Mouse (Mus musculus) mouse trophoblast stem cell (cell line): ENCODE results near the gene 0610012G03Rik.

Experiments used
- in situ Hi-C, 2 experiments: fragments of 300-500 bp; cut with MseI, MboI; formaldehyde crosslinking; loops; 2 replicates in 1 of 2; 3 replicates in 1 of 2; pipeline ENCODE4 v1.15.1; 2025

Gene 0610012G03Rik

DNA sequence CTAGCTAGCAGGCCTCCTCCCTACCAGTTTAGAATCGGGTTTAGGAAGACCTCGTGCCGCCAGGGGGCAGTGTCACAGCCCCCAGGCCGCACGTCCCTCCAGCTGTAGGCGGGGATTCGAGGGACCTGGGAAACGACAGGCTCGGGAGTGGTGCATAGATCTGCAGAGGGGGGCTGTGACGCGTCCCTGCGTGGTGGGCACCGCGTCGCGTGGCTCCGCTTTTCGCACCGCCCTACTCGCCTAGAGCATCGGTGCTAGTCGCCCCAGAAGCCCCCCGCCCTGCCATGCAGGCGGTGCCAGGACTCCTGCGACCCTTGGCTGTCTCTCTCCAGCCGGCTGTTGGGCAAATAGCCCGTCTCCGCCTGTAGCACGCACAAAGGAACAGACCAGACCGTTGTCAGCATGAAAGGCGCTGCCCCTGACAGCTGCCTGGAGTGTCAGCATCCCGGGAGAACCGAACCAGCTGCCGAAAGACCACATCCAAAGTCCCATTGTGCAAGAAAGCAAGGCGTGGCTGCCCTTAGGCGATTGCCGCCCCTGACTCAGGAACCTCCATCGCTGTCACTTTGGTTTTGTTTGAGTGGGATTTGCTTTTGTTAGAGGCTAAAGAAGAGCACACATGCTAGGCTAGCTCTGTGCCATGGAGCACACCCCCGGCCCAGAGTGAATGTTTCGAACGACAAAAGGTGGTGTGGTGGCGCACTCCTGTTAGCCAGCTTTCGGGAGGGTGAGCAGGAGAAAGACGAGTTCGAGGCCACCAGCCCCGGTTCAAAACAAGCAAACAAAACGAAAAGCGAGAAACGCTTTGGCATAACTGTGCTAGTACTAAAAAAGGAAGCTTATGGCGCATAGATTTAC is 15.2 kb downstream of the 0610012G03Rik start:
- in situ Hi-C loops: no loop called here

DNA sequence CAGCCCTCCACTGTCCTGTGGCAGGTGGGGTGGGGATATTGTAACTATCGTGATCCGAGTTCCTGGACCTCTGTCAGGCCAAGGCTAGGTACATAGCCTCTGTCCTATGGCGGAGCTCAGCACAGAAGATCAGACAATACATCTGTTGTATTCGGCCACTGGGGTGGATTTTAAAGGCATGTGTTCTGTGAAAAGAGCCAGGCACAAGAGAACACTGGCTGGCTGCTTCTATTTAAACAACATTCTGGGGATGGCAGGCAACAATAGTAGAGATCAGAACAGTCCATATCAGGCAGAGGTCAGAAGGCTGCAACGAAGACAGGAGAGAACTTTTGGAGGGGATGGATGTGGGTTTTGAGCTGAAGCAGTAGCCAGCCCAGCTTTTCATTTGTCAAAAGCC is 16.0 kb downstream of the 0610012G03Rik start:
- in situ Hi-C loops: no loop called here

DNA sequence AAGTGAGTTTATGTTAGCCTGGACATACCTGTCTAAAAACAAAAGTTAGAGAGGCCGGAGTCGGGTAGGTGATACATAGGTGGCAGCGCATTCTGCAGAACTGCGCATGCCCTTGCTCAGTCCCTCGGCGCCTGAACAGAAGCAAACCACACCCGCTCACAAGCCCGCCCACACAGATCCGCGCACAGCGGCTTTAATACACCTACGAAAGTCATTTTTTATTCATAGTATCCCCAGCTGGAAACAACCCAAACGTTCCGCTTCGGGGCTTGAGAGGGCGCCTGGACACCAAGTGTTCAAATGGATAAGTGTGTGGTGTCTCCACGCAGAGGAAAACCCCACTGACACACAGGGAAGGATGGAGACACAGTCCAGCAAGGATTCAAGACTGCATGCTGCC is 17.0 kb downstream of the 0610012G03Rik start:
- in situ Hi-C loops: no loop called here

- in situ Hi-C loops: no loop called here
Measured at GRCm38 (mm10) chr16:31927412-31927811, 20.9 kb downstream of the 0610012G03Rik start.

DNA sequence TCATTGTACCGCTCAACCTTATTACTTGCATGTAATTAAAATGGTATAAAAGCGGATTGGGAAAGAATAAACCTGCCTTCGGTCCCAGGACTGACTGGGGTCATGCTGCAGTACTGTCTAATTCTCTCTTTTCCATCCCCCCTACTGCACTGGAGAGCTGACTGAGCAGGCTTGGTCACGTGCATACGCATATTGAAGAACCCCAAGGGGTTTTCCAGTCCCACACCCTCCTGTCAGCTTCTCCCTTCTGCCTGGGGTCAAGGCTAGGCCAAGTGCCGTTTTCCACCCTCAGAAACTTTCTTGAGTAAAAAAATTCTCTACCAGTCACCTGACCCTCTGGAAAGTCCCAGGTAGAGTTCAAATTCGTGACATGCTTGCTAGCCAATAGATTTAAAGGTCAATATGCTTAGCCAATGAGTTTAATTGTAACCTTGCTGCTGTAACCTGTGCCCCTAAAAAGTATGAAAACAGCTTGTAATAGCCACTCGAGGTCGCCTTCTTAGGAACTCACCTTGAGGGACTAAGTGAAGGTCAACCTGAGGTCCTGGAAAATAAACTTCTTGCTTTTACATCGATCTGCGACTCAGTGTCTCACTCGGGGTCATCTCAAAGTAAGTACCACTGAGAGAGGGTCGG is 21.6 kb downstream of the 0610012G03Rik start:
- in situ Hi-C loops: no loop called here

GRCm38 (mm10) chr16:31926091-31926490 is 22.2 kb downstream of the 0610012G03Rik start:
- in situ Hi-C loops: no loop called here

DNA sequence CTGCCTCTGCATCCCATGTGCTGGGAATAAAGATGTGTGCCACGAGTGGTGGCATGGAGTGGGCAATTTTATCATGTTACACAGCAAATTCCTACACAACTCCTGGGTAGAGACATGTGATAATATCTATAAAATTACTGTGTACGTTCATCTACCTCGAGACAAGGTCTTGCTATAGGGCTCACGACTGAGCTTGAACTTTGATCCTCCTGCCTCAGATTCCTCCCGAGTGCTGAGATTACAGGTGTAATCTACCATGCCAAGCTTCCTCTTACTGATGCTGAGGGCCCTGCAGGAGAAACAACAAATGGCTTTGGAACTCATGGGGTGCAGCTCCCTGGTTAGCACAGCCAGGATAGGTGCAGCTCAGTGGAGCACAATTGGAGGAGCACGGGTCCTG is 23.9 kb downstream of the 0610012G03Rik start:
- in situ Hi-C loops: no loop called here

DNA sequence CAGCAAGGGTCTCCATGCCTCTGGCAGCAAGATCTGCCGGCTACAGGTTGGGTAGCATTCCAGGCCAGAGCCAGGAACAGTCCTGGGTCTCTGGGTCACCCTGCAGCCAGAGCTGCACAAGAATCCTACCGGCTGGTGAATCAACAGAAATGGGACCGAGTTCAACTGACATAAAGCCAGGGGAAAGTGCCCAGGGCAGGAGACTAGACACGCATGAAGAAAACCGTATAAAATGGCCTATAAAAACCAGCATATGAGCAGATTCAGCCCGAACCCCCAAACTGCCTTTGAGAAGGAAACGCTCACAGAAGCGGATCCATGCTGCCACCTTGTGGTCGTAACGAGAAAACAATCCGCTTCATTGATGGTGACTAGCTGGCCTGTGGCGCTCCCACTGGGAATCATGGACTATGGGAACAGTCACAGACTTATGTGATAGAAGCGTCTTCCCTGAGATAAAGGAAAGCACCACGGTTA is 30.0 kb downstream of the 0610012G03Rik start:
- in situ Hi-C loops: loop anchor here (5.0 kb wide), 1 partner anchor 41 kb away; the partner anchor contains the start of gene Meltf (in 2 of the 2)

- in situ Hi-C loops: loop anchor here (5.0 kb wide), 1 partner anchor 40 kb away; the partner anchor contains the start of gene Meltf (in 2 of the 2)
Measured at GRCm38 (mm10) chr16:31917776-31918175, 30.5 kb downstream of the 0610012G03Rik start.

GRCm38 (mm10) chr16:31910281-31910847 is 37.9 kb downstream of the 0610012G03Rik start:
- in situ Hi-C loops: no loop called here

- in situ Hi-C loops: no loop called here
Measured at GRCm38 (mm10) chr16:31908959-31909358, 39.3 kb downstream of the 0610012G03Rik start.

- in situ Hi-C loops: no loop called here
Measured at GRCm38 (mm10) chr16:31906896-31907295, 41.4 kb downstream of the 0610012G03Rik start.

GRCm38 (mm10) chr16:31905891-31906825 is 42.1 kb downstream of the 0610012G03Rik start:
- in situ Hi-C loops: no loop called here

DNA sequence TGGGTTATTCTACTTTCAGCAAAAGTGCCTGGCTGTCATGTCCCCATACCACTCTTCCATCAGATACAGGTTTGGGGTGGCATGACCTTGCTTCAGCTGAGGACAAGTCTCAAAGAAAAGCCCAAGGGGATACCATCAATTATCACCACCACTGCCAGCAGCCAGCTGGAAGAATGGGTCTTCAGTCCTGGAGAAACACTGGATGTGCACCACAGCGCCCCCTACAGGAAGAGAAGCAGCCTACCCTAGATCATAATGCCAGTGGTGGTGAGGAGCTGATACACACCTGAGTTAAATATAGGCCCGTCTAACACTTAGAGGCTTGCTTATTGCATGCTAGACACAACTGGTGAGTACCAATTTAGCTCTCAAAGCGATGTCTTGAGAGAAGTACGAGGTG is 43.0 kb downstream of the 0610012G03Rik start:
- in situ Hi-C loops: no loop called here

GRCm38 (mm10) chr16:31903239-31903638 is 45.1 kb downstream of the 0610012G03Rik start:
- in situ Hi-C loops: no loop called here

DNA sequence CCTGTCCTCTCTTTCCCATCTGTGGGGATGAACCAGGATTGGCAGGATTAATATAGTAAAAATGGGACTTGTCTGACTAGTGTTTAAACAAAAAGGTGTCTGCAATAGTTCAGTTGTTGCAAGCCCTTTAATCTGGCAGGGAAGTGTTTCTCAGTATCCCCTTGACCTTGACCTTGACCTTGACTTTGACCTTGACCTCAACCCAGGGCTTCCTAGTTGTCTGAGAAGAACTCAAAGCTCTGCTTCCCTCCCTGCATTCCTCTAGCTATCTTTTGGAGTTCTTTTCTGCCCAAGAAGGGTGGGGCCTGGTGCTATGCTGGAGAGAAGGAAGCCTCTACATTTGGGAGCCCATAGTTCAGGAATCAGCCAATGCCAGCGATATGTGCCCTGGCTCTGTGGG is 46.4 kb downstream of the 0610012G03Rik start:
- in situ Hi-C loops: no loop called here

DNA sequence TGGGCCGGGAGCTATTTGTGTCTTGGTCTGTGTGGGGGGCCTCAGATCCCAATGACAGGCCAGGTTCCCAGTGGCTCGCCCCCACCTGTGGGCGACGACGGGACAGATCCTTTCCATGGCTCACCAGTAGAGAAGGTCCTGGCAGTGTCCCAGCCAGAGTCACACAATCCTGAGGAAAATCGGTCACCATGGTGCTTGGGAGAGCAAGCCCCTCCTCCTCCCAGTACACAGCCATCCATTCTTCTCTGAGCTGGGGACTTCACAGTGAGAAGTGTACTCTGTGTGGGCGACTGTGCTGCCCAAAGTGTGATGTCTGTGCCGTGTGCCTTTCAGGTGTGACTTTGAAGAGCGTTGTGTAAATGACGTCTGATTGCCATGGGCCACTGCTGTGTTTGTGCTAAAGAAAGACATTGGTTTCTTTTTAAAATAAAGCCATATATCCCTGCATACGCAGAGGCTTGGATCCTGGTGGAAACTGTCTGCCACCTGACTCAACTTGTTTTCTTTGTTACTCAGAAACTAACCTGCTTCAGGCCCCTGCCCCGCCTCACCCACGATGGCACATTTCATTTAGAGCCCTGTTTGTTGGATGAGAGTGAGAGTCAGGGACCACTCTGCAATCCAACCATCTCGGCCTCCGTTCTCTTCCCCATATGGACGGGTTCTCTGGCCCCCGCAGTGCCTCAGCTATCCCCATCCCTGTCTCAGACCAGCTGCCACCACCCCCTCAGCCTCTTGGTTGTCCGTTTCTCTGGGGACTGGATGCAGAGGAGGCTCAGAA is 49.6 kb downstream of the 0610012G03Rik start:
- in situ Hi-C loops: no loop called here
